Mouse (Mus musculus) MEL (cell line): ENCODE measurements at regions not wholly inside any gene's neighbourhood (a gene's known extent, or its start where the extent isn't known, plus 50 kb on each side); places are given as distances from the start of the nearest gene placed in this dataset.
A peak's percentile ranks its signal among the peaks of the same experiment; 100 is the strongest.

ENCODE experiments used
- DNase-seq: peaks from one replicate; pipeline ENCODE4 v3.0.0; 2011; ENCODE audit warnings: low read depth, low spot score
- H3K27ac ChIP-seq: 2 replicates; pipeline ENCODE4 v1.5.1; 2012; ENCODE audit warnings: low read depth, mild to moderate bottlenecking, control low read depth, low read length, moderate library complexity; ENCODE audit not compliant: control insufficient read depth
- H3K27me3 ChIP-seq, 2 experiments: fragments of 150-350 bp in 1 of 2; sonication (generic) in 1 of 2; 2 replicates each; pipeline ENCODE4 v1.6.1; 2012; ENCODE audit warnings: low read length in 2 of 2, mild to moderate bottlenecking in 2 of 2, improper control_type of control experiment in 1 of 2, moderate library complexity in 1 of 2; ENCODE audit not compliant: insufficient read depth in 2 of 2, control insufficient read depth in 1 of 2
- H3K36me3 ChIP-seq, 2 experiments: 2 replicates each; pipeline ENCODE4 v1.6.1; 2012 to 2014; ENCODE audit warnings: low read length in 2 of 2, improper control_type of control experiment in 1 of 2, inconsistent platforms in 1 of 2, mild to moderate bottlenecking in 1 of 2; ENCODE audit not compliant: insufficient read depth in 2 of 2, control insufficient read depth in 1 of 2
- H3K4me1 ChIP-seq, 2 experiments: fragments of 150-350 bp in 1 of 2; sonication (generic) in 1 of 2; 2 replicates each; pipeline ENCODE4 v1.6.1; 2012; ENCODE audit warnings: low read length in 2 of 2, improper control_type of control experiment in 1 of 2, mild to moderate bottlenecking in 1 of 2; ENCODE audit not compliant: insufficient read depth in 2 of 2, control insufficient read depth in 1 of 2
- H3K4me3 ChIP-seq, 2 experiments: fragments of 150-350 bp in 1 of 2; sonication (generic) in 1 of 2; 2 replicates each; pipeline ENCODE4 v1.5.1; 2012; ENCODE audit warnings: low read depth in 2 of 2, low read length in 2 of 2, mild to moderate bottlenecking in 2 of 2, moderate library complexity in 2 of 2, control low read depth in 1 of 2, improper control_type of control experiment in 1 of 2; ENCODE audit not compliant: control insufficient read depth in 1 of 2, insufficient read depth in 1 of 2
- H3K79me2 ChIP-seq: 2 replicates; pipeline ENCODE4 v1.6.1; 2012; ENCODE audit warnings: mild to moderate bottlenecking, low read length, moderate library complexity; ENCODE audit not compliant: control insufficient read depth, poor library complexity, insufficient read depth
- H3K9ac ChIP-seq: 2 replicates; pipeline ENCODE4 v1.6.1; 2012; ENCODE audit warnings: low read depth, mild to moderate bottlenecking, control low read depth, low read length, moderate library complexity; ENCODE audit not compliant: control insufficient read depth, poor library complexity, severe bottlenecking
- H3K9me3 ChIP-seq: fragments of 150-350 bp; sonication (generic); replicated peaks from 2 replicates; pipeline ENCODE4 v1.6.1; 2012; ENCODE audit warnings: mild to moderate bottlenecking, low read length, improper control_type of control experiment, moderate library complexity; ENCODE audit not compliant: insufficient read depth
- BHLHE40 ChIP-seq: IDR thresholded peaks from 2 replicates; pipeline ENCODE4 v1.6.1; 2012; ENCODE audit warnings: low read depth, mild to moderate bottlenecking, inconsistent platforms, low read length, improper control_type of control experiment, borderline replicate concordance
- CHD1 ChIP-seq: IDR thresholded peaks from 2 replicates; pipeline ENCODE4 v1.6.1; 2012; ENCODE audit warnings: low read depth, mild to moderate bottlenecking, inconsistent platforms, low read length, improper control_type of control experiment
- CTCF ChIP-seq, 3 experiments: IDR thresholded peaks in 2 of 3; conservative IDR thresholded peaks in 1 of 3; 2 replicates each; pipeline ENCODE4 v1.5.1; 2011 to 2012; ENCODE audit warnings: low read length in 3 of 3, low read depth in 2 of 3, mild to moderate bottlenecking in 2 of 3, improper control_type of control experiment in 1 of 3, inconsistent platforms in 1 of 3, mixed read lengths in 1 of 3, moderate library complexity in 1 of 3; ENCODE audit not compliant: control insufficient read depth in 1 of 3, insufficient read depth in 1 of 3, poor library complexity in 1 of 3, severe bottlenecking in 1 of 3
- GATA1 ChIP-seq: IDR thresholded peaks from 2 replicates; pipeline ENCODE4 v1.6.1; 2011; ENCODE audit warnings: low read depth, low read length, improper control_type of control experiment
- MAFK ChIP-seq: IDR thresholded peaks from 2 replicates; pipeline ENCODE4 v1.6.1; 2011; ENCODE audit warnings: low read depth, mild to moderate bottlenecking, low read length, improper control_type of control experiment, borderline replicate concordance
- MAX ChIP-seq: IDR thresholded peaks from 2 replicates; pipeline ENCODE4 v1.6.1; 2011; ENCODE audit warnings: low read length, improper control_type of control experiment
- MAZ ChIP-seq: IDR thresholded peaks from 2 replicates; pipeline ENCODE4 v1.6.1; 2012; ENCODE audit warnings: low read depth, mild to moderate bottlenecking, inconsistent platforms, low read length, improper control_type of control experiment
- NELFE ChIP-seq: IDR thresholded peaks from 2 replicates; pipeline ENCODE4 v1.6.1; 2011; ENCODE audit warnings: low read depth, low read length, improper control_type of control experiment
- NRF1 ChIP-seq: IDR thresholded peaks from 2 replicates; pipeline ENCODE4 v1.6.1; 2014; ENCODE audit warnings: low read depth, mild to moderate bottlenecking, inconsistent platforms, low read length, improper control_type of control experiment, moderate library complexity; ENCODE audit not compliant: poor library complexity, insufficient read depth, severe bottlenecking
- POLR2AphosphoS2 ChIP-seq: IDR thresholded peaks from 2 replicates; pipeline ENCODE4 v1.6.1; 2011; ENCODE audit warnings: low read length, improper control_type of control experiment
- POLR2AphosphoS5 ChIP-seq: IDR thresholded peaks from 2 replicates; pipeline ENCODE4 v1.6.1; 2012; ENCODE audit warnings: low read depth, borderline replicate concordance, mild to moderate bottlenecking, inconsistent platforms, low read length, moderate library complexity, mixed read lengths
- RCOR1 ChIP-seq: IDR thresholded peaks from 2 replicates; pipeline ENCODE4 v1.6.1; 2012; ENCODE audit warnings: low read depth, mild to moderate bottlenecking, inconsistent platforms, low read length, improper control_type of control experiment
- TAL1 ChIP-seq: IDR thresholded peaks from 2 replicates; pipeline ENCODE4 v1.6.1; 2012; ENCODE audit warnings: mild to moderate bottlenecking, inconsistent platforms, low read length, moderate library complexity, mixed read lengths
- UBTF ChIP-seq: IDR thresholded peaks from 2 replicates; pipeline ENCODE4 v1.6.1; 2012; ENCODE audit warnings: low read depth, mild to moderate bottlenecking, inconsistent platforms, low read length, improper control_type of control experiment, moderate library complexity, borderline replicate concordance; ENCODE audit not compliant: insufficient read depth
- USF2 ChIP-seq, 2 experiments: IDR thresholded peaks; 2 replicates each; pipeline ENCODE4 v1.6.1; 2011 to 2012; ENCODE audit warnings: improper control_type of control experiment in 2 of 2, low read length in 2 of 2, borderline replicate concordance in 1 of 2, inconsistent platforms in 1 of 2, low read depth in 1 of 2, mild to moderate bottlenecking in 1 of 2; ENCODE audit not compliant: insufficient read depth in 1 of 2
- ZC3H11A ChIP-seq: IDR thresholded peaks from 2 replicates; pipeline ENCODE4 v1.6.1; 2012; ENCODE audit warnings: low read depth, mild to moderate bottlenecking, inconsistent platforms, low read length, improper control_type of control experiment
- ZKSCAN1 ChIP-seq: IDR thresholded peaks from 2 replicates; pipeline ENCODE4 v1.6.1; 2012; ENCODE audit warnings: low read depth, mild to moderate bottlenecking, inconsistent platforms, low read length, improper control_type of control experiment, moderate library complexity

DNA sequence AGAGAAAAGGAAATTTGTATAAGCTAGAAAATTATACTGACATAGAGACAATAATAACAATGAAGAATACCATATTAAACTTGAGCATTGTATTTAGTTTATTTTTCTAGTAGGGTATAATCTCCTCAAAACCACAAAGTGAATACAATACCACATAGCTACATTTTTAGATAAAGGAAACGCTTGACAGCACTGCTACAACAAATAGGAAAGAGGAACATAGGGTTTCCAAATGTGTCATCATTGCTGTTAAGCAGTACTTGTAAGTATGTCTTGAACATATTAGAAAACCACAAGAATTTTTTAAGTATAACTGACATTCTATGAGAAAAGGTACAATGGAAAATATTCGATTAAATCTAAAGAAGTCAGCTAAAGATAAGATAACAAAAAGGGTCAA lies 63.0 kb upstream of the Vmn2r26 start (continued):
- no peak for TF ChIP-seq MAFK
- no peak for TF ChIP-seq BHLHE40
- no peak for TF ChIP-seq TAL1
- no peak for TF ChIP-seq NELFE
- no peak for TF ChIP-seq NRF1
- no peak for TF ChIP-seq ZKSCAN1

- H3K4me1 ChIP-seq = no peaks in the 10 kb centered on the region
Observed at GRCm38 (mm10) chr6:123971180-123971579, 53.2 kb upstream of the Vmn2r26 start.

More at GRCm38 (mm10) chr6:123971180-123971579, 53.2 kb upstream of the Vmn2r26 start:
- no peak overlapping the region for H3K4me3 ChIP-seq
- H3K9me3 ChIP-seq = no peaks in the 10 kb centered on the region
- peak; percentile 4 for DNase-seq
- H3K9ac ChIP-seq = no peak overlapping the region
- H3K79me2 ChIP-seq = no peaks in the 10 kb centered on the region
- no peak overlapping the region for H3K27ac ChIP-seq
- no peaks in the 10 kb centered on the region for H3K27me3 ChIP-seq
- TF ChIP-seq GATA1 (no peak), ZKSCAN1 (no peak), MAX (no peak), NELFE (no peak), BHLHE40 (no peak), ZC3H11A (no peak), TAL1 (no peak), CHD1 (no peak), UBTF (no peak), MAZ (no peak), POLR2AphosphoS5 (no peak), USF2 (IDR thresholded peaks at IDR 0.05; ENCODE audit: borderline replicate concordance in 1 of 2, insufficient read depth in 1 of 2, low read depth in 1 of 2, low read length in 2 of 2) (no peak), CTCF (IDR thresholded peaks at IDR 0.05 in 2 of 3, conservative IDR thresholded peaks at IDR 0.05 in 1 of 3; ENCODE audit: control insufficient read depth in 1 of 3, insufficient read depth in 1 of 3, low read depth in 2 of 3, low read length in 3 of 3, poor library complexity in 1 of 3, severe bottlenecking in 1 of 3) (no peak), POLR2AphosphoS2 (no peak), RCOR1 (no peak)
- no peaks in the 10 kb centered on the region for H3K36me3 ChIP-seq
